Mouse (Mus musculus): Measurements from ENCODE around the gene Etfrf1. TPM values are rescaled to one million over a fixed set of nuclear protein-coding genes. Genes with fewer than 3 reads are reported as not detected.

Etfrf1 gene
- polyA plus RNA-seq (2017; shearing (Covaris generic)), result 10 to 100 TPM; 16.3 to 26.0 TPM

GRCm38 (mm10) chr6:145210816-145211338 lies at the start of gene Etfrf1, which contains the start of gene Casc1:
Etfrf1 (plus strand) TSS chr6:145211134.
Casc1 (minus strand) TSS chr6:145211005.
- peak; percentile 94 for ATAC-seq

DNA sequence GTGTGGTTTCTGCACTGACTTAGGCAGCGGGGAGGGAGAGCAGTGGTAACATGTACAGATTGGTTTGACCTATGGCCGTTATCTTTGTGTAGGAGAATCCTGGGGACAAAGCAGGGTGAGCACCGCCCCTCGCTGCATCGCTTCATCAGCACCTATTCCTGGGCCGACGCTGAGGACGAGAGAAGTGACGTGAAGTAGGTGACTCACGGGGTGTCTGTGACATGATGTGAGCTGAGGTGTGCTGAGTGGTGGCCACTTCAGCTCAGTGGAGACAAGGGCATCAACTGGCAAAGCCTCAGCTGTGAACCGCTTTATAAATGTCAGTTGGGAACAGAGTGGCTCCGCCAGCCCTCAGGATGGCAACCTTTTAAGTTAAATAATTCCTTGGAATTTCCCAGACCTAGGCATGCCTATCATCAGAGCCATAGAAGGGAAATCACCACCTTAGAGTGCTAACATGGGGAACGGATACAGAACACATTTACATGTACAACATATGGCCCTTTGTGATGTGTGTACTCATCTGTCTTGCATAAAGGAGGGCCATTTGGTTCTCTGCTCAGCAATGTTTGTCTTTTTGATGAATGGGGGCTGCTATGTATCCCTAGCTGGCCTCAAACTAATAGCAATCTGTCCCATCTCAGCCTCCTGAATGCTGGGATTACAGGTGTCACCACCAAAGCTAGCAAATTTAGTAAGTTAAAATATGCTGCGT lies 38.9 kb upstream of the Etfrf1 start:
- ATAC-seq, result no peak

DNA sequence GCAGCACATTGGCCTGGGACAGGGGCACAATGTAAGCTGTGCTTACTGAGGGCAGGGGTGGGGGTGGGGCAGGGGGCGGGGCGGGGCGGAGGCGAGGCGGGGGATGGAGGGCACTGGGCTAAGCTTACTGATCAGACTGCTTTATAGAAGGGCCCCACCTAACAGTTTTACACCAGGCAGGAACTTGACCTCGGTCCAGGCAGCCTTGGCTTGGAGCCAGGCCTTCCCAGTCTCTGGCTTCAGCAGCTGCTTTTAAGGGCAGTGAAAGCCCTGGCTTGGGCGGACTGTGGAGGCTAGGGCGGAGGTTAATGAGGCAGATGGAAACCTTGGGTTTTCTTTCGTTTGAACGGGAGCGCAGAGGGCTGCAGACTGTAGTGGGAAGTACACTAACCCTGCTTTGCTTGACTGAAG lies 37.1 kb upstream of the Etfrf1 start:
- no peak for ATAC-seq

- ATAC-seq, result no peak
These were observed 35.4 kb upstream of the Etfrf1 start for GRCm38 (mm10) chr6:145175571-145175981.

- no peak for ATAC-seq
These were observed 34.5 kb upstream of the Etfrf1 start for GRCm38 (mm10) chr6:145176474-145176873.

GRCm38 (mm10) chr6:145179665-145180064 lies 31.3 kb upstream of the Etfrf1 start:
- ATAC-seq, result no peak

GRCm38 (mm10) chr6:145182044-145182443 lies 28.9 kb upstream of the Etfrf1 start:
- ATAC-seq, result no peak

DNA sequence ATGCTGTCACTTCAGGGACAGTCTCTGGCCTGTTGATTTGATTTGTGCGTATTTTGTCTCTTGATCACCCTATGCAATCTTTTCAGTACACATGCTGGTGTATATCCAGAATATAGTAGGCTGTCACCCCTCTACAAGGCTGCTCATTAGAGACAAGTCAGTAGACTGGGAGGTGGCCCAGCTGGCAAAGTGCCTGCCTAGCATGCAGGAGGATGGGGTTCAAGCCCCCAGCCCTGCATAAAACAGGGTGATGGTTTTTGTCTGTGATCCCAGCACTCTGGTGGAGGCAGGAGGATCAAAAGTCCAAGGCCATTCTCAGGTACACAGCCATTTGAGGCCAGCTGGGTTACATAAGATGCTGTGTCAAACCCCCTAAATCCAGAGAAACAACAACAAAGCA lies 24.8 kb upstream of the Etfrf1 start:
- ATAC-seq, result no peak

DNA sequence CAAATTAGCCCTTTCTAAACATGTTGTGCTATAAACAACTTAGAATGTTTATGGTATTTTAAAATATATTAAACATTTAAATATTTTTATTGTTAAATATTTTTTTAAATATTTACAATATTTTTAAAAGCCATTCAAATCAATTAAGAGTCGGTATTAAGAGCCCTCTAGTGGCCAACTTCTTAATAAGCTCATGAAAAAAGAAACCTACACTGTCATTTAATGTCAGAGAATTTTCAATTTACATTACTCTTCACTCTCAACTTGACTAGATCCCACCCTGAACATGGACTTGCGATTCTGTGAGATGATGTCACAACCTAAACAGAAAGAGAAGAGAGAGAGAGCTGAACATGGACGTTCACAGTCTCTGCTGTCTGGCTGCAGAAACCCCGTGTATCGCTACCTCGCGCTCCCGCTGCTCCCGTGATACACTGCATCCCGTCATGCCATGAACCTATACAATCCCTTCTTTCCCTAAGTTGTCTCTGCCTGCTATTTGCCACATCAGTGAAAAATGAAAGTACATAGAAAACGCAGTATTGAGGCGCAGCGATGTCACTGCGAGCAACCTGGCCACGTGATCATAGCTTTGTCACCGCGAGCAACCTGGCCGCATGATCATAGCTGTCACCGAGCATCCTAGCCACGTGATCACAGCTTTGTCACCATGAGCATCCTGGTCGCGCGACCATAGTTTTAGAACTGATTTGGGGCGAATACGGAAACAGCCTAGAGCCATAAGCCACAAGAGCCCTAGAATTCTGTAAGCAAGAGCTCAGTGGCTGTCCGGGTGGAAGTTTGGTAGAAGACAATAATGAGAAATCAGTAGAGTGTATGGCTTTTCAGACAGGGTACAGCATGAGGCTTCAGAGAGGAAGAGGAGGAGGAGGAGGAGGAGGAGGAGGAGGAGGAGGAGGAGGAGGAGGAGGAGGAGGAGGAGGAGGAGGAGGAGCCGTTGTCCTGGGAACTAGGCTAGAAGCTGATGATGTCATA lies 23.5 kb upstream of the Etfrf1 start:
- peak; percentile 86 for ATAC-seq

DNA sequence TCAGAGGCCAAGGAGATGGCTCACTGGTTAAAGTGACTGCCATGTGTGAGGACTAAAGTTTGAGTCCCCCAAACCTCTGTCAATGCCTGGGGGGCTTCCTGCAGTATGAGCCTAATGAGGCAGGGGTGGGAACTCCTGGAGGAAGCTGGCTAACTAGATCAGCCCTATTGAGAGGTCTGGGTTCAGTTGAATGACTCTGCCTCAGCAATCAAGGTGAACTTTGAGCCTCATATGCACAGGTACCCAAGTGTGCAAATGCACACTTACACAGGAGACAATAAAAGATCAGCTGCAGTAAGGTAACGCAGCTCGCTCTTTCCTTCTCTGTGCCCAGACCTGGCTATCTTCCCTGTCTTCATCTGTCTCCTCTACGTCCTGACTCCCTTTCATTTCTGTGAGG lies 17.9 kb upstream of the Etfrf1 start:
- ATAC-seq, result no peak

DNA sequence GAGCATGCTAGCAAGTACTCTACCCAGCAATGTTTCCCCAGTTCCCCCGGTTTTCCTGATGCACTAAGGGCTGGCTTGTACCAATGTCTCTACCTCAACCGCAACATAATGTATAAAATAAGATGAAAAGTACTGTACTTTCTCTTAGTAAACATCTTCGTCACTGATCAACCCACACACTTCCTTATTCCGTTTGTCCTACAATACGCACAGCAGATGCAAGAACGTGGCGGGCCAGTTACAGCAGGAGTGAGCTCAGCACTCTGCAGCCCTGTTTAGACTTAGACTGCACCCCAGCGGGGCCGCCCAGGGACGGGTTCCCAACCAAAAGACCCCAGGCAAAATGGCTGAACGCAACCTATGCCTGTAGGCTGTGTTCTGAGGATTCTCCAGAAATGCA lies 17.5 kb upstream of the Etfrf1 start:
- ATAC-seq, result peak; percentile 26

- no peak for ATAC-seq
These were observed 12.8 kb upstream of the Etfrf1 start for GRCm38 (mm10) chr6:145197949-145198686.

DNA sequence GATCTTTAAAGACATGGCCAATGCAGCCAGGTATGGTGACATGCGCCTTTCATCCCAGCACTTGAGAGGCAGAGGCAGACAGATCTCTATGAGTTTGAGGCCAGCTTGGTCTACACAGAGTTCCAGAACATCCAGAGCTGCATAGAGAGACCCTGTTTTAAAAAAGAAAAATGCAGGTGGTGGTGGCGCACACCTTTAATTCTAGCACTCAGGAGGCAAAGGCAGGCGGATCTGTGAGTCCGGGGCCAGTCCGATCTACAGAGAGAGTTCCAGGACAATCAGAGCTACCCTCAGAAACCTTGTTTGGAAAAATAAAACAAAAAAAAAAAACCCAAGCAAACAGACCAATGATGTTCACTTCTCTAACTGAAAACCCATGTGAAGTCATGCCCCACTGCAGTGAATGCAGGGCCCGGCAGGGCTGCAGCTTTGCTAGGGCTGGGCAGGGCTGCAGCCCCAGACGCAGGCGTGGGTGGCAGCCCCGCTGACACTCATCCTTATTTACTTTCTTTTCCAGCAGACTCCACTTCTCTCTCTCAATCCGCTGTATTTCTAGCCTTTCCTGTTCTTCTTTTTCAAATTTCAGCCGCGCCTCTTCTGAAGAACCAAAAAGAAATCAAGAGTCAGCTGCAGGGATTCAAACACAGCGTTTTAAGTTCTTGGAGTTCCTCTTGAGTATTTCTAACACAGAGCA lies 8.4 kb upstream of the Etfrf1 start:
- ATAC-seq, result no peak

- no peak for ATAC-seq
These were observed 6.5 kb upstream of the Etfrf1 start for GRCm38 (mm10) chr6:145204440-145204839.

- ATAC-seq, result no peak
These were observed 5.8 kb upstream of the Etfrf1 start for GRCm38 (mm10) chr6:145205142-145205541.

GRCm38 (mm10) chr6:145210056-145210680 lies 766 bp upstream of the Etfrf1 start:
- ATAC-seq, result no peak

GRCm38 (mm10) chr6:145211376-145212305 lies 707 bp downstream of the Etfrf1 start:
- peak; percentile 5 for ATAC-seq

DNA sequence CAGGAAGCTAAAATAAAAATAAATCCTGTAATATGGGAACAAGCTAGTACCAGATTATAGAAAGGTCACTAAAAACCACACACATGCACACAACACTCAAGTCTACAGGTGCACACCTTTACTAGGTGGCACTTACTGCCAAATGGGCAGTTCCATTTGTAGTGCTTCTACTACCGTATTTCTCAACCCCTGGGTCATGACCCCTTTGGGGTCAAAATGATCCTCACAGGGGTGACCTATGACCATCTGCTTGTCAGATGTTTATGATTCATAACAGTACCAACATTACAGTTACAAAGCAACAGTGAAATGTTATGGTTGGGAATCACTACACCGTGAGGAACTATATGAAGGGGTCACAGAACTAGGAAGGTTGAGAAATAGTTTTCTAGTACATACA lies 3.0 kb downstream of the Etfrf1 start:
- no peak for ATAC-seq

GRCm38 (mm10) chr6:145215826-145216225 lies 4.9 kb downstream of the Etfrf1 start:
- ATAC-seq, result no peak

- no peak for ATAC-seq
These were observed 13.3 kb downstream of the Etfrf1 start for GRCm38 (mm10) chr6:145224246-145224645.

Measured in activated CD4-positive, CD25-positive, alpha-beta regulatory T cell, adult 4 months (primary cell).